Mouse (Mus musculus) cerebellum, postnatal 4 days (tissue): ENCODE data around the gene Ttll12.

ENCODE experiments used
- DNase-seq, 2 experiments: peaks; one replicate each; pipeline ENCODE4 v3.0.0; 2022; ENCODE audit warnings: low spot score in 2 of 2, mixed read lengths in 1 of 2

The Ttll12 gene

DNA sequence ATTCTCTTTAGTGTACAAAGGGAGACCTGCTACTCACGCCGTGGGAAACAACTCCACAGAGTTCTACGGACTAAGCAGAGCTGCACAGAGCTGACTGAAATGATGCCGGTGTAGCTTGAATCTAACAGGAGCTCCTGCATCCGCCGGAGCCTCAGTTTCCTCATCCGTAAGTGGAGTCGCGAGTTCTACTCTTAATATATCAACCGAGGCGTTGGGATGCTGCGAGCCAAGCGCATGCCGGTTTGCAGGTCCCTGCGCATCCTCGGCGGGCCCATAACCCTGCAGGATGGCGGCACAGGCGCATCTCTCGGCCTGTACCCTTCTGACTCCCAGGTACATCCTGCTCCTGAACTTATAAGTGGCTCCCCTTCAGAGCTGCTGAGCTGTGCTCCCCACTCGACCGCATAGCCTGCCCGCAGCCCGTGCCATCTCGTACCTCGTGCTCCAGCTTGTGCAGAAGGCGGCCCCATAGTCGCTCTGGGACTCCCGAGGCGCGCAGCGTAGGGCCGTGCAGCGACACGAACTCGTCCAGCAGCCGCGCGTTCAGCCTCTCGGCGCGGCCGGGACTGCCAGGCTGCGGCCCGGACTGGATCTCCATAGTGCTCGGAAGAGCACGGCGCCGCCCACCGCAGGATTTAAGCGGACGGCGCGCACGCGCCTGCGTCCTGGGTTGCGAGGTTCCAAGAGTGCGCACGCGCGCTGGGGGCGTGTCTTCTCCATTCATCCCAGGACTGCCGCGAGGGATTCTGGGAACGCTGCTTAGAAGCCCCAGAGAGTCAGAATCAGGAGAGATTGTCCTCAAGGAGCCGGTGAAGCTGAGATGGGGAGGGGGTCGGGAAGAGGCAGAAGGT, at the start of gene Ttll12:
Gene Ttll12 (minus strand): TSS at position 645 of the 851 bp plus-strand sequence.
- DNase-seq: peak; percentile 79 to 95

DNA sequence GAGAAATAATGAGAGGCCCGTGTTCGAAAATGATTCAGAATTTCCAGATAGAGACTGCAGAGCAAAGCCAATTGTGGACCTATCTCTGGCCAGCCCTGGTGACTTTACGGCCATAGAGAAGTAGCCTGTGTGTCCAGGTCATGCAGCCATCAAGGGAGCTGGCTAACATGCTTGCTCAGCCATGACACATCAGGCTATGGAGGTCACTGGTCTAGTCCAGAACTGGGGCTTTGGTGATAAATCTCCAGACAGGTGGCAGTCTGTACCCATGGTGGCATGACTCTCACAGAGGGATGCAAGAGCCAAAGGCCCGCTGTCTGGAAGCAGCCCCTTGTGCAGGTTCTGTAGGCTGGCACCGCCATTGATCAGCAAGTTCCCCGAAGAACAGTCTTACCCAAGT, 47.6 kb upstream of the Ttll12 start:
- DNase-seq: no peak

DNA sequence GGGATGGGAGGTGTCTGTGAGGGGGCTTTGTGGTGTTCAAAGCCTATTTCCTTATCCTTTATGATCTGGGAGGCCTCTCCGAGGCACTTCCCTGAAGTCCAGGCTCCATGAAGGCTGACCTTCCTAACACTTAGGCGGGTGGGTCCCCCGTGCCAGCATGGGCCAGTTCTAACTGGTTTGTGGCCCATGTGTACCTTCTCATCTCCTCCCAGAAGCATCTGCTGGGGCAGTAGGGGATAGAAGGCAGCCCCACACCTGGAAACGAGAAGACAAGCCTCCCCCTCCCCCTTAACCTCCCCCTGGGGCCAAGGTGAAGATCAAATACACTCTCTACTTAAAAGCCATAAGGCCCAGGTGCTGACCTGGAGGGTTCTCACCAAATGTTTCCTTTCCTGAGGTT, 45.3 kb upstream of the Ttll12 start:
- no peak for DNase-seq

DNA sequence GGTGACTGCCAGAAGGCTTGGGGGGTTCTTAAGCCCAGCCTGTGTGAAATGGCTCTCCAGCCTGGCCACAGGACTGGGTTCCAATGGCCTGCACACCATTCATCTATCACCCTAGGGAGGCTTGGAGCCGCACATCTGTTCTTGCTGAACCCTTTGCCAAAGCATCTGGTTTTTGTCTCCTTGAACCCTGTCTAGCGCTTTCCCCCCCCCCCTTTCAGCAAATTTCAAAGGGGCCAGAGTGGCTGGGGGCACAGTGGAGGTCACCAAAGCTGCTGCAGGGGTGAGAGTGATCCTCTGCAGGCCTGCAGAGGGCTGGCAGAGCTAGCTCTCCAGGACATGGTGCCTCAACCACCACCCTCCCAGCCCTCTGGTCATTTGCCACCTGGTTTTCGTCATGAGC, 44.2 kb upstream of the Ttll12 start:
- no peak for DNase-seq

DNA sequence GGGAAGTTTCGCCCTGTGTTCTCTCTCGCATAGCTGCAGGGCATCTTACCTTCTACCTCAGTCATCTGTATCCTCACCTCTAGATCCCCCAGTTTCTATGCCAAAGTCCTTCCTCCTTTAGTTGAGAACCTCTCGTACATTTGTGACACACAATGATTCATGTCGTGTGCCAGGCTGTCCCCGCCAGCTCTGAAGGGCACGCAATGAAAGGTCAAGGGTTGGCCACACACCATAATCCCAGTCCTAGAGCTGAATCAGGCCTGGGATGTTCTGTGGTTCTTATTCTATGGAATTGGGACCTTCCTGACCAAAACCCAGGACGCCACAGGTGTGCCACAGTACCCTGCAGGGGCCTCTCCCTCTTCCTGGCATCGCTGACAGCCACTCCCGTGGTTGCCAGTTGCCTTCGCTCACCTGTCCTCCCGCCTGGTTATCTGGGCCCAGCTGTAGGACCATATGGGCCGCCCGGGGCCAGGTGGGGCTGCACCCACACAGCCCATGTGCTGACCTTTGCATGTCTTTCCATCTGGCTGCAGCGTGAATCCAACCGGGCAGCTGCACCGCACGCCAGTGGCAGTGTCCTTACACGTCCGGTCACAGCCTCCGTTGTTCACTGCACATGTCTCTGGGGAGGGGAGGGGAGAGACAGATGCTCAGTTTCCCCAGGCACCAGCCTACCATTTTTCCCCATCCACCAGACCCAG, 43.4 kb upstream of the Ttll12 start:
- no peak for DNase-seq

DNA sequence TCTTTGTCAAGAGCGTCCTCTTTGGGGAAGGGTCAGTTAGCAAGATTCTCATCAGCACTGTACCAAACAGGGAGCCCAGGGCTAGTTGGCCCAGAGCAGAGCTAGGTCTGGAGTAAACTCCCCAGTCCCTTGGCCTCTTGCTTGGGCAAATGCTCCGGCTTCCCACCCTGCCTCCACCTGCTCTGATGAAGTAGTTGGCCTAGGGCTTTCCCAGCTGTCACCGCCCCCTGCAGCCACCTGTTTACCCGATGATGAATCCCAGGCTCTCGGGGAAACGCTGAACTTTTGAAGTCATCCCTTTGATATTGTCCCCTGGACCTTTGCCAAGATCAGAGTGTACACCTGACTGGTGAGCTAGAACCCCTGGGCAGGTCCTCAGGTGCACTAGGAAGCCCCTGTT, 41.8 kb upstream of the Ttll12 start:
- DNase-seq: no peak

DNA sequence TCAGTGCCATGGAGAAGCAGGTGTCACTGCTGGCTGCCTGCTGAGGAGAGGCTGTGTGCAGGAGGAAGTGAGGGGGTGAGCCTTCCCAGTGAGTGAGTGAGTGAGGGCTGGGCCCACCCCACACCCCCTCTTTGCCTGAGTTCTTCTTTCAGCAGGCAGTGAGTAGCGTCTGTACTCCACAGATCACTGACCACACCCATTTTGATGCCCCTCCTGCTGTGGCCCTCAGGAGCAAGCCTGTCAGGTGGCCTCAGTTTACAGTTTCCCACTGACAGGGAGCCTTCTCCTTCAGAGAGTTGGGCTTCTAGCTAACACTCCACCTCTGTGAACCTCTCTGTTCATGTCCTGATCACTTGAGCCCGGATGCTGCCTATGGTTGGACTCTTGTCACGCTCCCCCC, 40.3 kb upstream of the Ttll12 start:
- DNase-seq: no peak

DNA sequence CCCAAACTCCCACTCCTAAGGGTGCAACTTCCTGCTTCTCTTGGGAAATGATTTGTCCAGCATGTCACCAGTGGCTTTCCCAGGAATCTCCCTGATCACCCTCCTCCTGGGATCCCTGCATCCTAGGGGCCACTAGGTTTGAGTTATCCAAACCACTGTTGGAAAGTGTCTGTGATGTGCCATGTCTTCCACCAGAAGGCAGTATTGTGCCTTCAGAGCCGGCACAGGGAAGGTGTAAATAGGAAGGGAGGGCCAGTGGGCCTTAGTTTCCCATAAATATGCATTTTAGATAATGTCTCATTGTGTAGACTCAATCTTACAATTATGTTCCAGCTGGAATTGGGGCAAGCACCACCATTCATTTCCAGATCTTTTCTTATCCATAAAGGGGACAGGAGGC, 39.1 kb upstream of the Ttll12 start:
- DNase-seq: no peak

DNA sequence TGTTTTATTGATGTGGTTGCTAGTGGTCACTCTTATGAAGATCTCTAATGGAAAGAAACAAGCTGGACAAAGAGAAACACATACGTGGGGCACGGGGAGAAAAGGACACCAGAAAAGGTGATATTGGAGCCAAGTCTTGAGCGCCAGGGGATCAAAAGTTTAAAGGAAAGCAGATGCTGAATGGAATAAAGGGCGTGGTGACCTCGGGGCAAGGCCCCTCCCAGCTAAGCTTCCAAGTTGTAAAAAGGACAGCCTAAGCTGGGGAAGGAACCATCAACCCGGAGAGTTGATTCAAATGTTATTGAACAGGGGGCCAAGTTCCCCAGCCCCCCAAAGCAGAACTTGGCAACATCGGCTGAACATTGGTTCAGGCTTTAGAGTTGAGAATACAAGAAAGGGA, 36.1 kb upstream of the Ttll12 start:
- DNase-seq: no peak

DNA sequence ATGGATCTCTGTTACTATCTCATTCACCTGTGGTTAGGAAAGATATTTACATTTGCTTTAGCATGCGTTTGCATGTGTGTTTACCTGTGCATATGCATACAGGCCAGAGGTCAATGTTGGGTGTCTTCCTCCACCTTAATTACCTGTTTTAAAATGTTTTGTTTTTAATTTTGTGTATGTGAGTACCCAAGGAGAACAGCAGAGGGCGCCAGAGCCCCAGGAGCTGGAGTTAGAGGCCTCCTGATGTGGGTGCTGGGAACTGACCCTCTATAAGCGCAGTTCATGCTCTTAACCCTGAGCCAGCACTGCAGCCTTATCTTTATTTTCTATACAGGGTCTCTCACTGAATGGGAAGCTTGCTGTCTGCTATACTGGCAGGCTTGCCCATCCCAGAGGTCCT, 34.8 kb upstream of the Ttll12 start:
- DNase-seq: no peak

DNA sequence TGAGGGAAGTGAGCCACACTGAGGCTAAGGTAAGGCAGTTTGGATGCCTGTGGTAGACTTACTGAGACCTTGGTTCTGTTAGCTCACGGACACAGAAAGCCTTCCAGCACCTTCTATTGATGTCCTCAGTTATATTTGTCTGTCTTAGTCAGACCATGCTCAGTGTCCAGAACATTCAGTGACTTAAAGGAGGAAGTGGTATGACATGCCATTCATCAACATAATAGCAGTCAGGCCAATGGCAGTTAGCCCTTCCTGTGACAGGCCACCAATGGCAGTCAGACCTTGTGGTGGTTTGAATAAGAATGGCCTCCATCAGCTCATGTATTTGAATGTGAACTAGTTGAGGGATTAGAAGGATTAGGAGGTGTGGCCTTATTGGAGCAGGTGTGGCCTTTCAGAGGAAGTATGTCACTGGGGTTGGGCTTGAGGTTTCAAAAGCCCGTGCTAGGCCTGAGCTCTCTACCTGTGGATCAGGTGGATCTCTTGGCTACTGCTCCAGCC, 31.2 kb upstream of the Ttll12 start:
- DNase-seq: no peak

DNA sequence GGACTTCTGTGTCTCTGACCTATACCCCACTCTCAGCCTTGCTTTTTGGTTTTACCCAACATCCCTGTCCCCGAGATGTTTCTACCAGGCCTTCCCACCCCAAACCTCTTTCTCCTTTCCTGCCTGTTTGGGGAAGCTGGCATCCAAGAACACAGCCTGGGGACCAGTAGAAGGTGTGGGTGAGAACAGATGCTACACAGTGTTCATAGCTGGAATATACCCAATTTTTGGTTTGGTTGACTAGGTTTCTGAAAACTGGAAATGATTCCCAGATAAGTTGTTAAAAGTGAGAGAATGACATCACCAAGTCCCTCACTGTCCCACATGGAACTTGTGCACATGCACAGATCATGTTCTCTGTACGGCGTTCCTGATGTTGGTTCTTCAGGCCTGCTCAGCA, 20.3 kb upstream of the Ttll12 start:
- DNase-seq: no peak

DNA sequence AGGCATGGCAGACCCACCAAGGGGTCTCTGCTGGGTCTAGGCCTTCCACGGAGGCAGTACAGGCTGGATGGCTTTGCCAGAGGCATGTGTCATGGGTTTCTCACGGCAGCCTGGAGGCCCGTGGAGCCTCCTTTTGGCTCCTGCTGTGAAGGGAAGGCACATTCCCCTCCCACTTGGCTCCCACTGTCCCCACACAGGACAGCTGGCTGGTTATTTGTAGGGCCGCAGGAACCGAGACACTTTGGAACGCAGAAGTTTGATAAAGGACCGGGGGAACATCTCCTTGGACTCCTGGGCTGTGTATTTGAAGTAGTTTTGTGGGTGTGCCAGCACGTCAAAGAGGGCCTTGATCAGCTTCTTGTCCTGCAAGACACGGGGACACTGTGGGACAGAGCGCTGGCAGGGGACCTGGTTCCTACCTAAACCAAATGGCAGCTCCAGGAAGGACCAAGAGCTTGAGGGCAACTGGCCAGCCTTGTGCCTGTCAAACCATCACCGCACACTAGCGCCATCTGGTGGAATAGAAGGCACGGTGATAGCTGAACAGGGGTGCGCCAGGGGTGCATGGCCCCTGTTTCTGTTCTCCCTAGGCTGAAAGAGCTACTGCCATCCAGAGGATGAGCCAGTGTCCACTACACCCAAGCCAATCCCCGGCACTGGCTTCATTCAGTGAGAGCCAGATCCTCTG, 12.3 kb upstream of the Ttll12 start:
- peak in 1 of 2 experiments; percentile 68 for DNase-seq

DNA sequence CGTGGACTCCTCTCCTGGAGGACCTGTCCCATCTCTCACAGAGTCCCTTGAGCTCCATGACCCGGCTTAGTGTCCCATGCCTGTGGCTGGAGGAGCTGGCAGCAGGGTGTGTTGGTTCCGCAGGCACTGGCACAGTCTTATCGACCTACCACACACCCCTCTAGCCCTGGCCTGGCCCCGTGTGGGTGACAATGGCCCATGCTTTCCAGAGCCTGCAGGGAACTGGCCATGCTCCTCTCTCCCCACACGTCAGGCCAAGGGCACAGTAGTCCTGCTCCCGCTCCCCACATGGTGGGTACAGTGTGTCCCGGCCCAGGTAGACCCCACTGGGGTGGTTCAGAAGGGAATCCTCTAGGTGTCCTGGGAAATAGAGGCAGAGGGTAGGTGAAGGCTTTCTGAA, 11.7 kb upstream of the Ttll12 start:
- DNase-seq: no peak

DNA sequence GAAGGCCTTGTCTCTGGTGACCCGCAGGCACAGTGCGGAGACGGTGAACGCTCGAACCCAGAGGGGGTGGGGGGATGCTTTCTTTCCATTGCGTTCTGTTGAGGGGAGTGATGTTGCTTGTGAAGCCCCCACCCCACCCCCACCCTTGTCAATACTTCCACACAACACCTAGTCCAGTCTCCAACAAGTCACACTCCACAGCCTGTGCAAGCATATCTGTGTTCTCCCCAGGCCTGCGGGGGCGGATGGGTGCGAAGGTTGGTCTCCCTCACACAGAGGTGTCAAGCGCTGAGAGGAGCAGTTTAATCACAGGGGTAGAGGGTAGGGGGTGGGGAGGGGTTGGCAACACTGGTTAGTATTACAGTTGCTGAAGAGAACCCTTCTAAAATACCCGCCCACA, 11.3 kb upstream of the Ttll12 start:
- no peak for DNase-seq

DNA sequence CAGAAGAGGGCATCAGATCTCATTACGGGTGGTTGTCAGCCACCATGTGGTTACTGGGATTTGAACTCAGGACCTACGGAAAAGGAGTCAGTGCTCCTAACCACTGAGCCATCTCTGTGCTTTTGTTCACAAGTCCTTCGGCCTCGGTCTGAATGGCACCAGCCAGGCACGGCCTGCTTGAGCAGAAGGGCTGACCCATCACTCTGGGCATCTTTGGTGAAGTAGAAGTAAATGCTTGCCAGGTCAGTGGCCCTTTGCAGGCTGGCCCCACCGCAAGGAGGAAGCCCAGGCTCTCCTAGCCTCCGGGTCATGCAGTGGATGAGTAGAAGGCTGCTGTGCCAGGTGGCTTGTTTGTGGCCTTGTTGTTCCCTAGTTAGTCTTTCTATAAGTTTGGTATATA, 8.5 kb upstream of the Ttll12 start:
- DNase-seq: no peak

DNA sequence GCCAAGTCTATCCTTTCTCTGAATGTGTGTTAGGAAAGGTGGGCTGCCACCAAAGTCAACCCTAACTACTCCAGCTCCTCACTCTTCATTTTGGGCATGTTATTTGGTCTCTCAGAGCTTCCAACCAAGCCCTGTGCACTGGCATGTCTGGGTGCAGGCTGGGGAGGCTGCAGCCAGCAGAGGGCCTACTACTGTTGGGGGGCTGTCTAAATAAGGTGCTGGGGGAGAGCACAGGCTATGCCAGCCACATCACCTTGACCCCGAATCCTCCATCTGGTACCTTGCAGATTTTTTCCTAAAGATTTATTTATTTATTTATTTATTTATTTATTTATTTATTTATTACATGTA, 8.1 kb upstream of the Ttll12 start:
- no peak for DNase-seq

DNA sequence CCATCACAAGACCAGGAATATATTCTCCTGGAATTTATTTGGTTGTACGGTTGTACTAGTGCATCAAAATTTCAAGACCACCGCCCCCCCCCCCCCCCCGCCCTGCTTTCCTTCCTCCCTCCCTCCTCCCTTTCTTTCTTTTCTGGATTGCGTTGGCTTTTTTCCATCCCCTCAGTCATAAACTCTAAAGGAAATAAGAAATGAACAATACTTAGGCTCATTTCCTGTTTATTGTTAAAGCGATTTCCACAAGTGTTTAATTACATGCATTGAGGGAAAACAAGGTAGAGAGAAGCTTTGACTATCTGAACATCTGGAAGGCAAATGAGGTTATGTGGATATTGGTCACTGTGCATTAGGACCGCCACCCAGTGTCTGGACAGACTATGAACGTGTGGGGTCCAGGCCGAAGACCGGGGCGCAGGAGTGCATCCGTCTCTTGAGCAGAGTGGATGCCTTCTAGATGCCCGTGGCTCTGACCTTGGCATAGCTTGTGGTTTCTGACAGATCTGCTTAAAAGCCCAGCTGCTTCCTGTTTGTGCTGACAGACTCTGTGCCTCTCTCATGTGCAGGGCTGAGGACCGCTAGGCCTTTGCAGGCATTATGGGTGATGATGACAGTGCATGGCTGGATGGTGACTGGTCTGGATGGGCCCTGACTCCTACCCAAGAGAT, 7.6 kb upstream of the Ttll12 start:
- no peak for DNase-seq

DNA sequence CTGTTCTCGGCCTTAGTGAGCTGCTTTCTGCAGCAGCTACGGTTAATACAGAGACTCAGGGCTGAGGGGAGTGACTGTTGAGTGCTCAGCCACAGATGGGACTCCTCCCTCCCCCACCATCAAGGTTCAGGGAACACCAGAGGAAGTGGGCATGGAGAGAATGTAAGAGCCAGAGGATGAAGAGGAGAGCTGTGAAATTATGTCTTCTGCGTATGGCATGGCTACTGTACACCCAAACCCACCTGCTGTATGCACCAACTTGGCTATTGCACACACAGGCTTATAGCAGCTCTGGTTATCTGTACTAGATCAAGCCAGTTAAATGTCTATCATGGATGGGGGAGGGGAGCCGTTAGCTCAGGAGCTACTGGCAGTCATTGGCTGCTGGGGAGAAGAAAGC, 6.2 kb upstream of the Ttll12 start:
- no peak for DNase-seq

DNA sequence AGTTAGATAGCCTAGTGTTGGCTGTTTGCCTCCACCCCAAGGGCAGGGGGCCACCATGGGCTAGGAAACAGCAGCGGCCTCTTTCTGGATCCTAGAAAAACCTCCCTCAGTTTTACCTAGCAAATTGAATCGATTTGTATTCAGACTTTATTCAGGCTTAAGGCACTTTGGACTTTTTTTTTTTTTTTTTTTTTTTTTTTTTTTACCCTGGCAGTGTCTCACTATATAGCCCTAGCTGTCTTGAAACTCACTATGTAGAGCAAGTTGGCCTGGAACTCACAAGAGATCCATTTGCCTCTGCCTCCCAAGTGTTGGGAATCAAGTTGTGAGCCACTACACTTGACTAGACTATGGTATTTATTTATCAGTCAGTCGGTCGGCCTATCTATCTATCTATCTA, 1.9 kb upstream of the Ttll12 start:
- no peak for DNase-seq

DNA sequence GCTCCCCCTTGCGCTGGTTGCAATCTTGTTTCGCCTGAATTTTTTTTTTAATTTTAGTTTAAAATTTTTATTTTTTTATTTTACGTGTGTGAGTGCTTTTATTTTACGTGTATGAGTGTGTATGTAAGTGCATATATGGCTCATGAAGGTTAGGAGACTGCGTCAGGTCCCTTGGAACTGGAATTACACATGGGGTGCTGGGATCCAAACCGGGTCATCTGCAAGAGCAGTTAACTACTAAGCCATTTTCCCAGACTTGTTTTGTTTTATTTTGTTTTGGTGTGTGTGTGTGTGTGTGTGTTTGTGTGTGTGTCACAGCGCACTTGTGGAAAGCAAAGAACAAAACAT, 381 bp upstream of the Ttll12 start:
- no peak for DNase-seq
